Mouse (Mus musculus): ENCODE measurements around the gene Acsbg1. TPM values are rescaled to one million over a fixed set of nuclear protein-coding genes. Genes with fewer than 3 reads are reported as not detected.

Gene Acsbg1
- 57.7 and 68.3 TPM in 2 replicates for polyA plus RNA-seq (2015; fragmentation: Nextera tagmentation; extraction: Ambion mirVana)

GRCm38 (mm10) chr9:54661605-54662377, at the start of gene Acsbg1:
Acsbg1 (minus strand) TSS chr9:54661870.
- 35% methylated on average over 10 of the region's 10 CpGs for WGBS
- TF ChIP-seq EP300 (optimal IDR thresholded peaks at IDR 0.05): no peak
- H3K4me2 ChIP-seq (replicated peaks; ENCODE audit: low read depth): no peak within 1 kb of the TSS
- H3K36me3 ChIP-seq (ENCODE audit: control insufficient read depth, insufficient read depth, low read length): no peaks in the 10 kb centered on the region
- H3K4me3 ChIP-seq (ENCODE audit: low read depth, low read length): no peak within 1 kb of the TSS
- no peak within 1 kb of the TSS for H3K9ac ChIP-seq (ENCODE audit: low read length)
- DNase-seq (ENCODE audit: low spot score) (no peak), ATAC-seq (ENCODE audit: low FRiP score, low TSS enrichment) (no peak)
- no peaks in the 10 kb centered on the region for H3K27me3 ChIP-seq (ENCODE audit: control insufficient read depth, insufficient read depth, low read length)
- H3K4me1 ChIP-seq (replicated peaks; ENCODE audit: control insufficient read depth, insufficient read depth): no peaks in the 10 kb centered on the region
- H3K27ac ChIP-seq (replicated peaks): no peak within 1 kb of the TSS
- H3K9me3 ChIP-seq (ENCODE audit: control insufficient read depth, low read length): no peaks in the 10 kb centered on the region

DNA sequence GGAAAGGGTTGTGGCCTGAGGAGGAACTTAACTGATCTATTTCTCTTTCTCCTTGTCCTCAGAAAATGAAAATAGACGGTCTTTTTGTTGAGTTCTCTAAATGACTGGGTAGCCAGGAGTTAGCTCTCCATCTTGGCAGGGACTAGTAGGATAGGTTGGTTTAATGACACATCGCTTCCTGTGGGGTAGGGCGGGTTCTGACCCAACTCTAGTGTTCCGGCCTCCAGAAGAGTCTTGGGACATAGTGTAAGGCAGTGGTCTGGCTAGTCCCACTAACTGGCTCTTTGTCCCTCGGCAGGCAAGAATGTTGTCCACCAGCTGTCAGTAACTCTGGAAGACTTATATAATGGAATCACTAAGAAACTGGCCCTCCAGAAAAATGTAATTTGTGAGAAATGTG, 46.4 kb upstream of the Acsbg1 start:
- H3K27ac ChIP-seq (replicated peaks): no peak overlapping the region
- WGBS: 89% methylated on average over 5 of the region's 5 CpGs
- no peak overlapping the region for H3K4me2 ChIP-seq (replicated peaks; ENCODE audit: low read depth)
- H3K36me3 ChIP-seq (ENCODE audit: control insufficient read depth, insufficient read depth, low read length): 0 out of 2 replicates have a peak, but pooled peaks cover 3% of the 10 kb centered on the region
- H3K4me3 ChIP-seq (ENCODE audit: low read depth, low read length): no peak overlapping the region
- no peak for DNase-seq (ENCODE audit: low spot score)
- no peak for TF ChIP-seq EP300 (optimal IDR thresholded peaks at IDR 0.05)
- no peak for ATAC-seq (ENCODE audit: low FRiP score, low TSS enrichment)
- no peaks in the 10 kb centered on the region for H3K27me3 ChIP-seq (ENCODE audit: control insufficient read depth, insufficient read depth, low read length)
- no peaks in the 10 kb centered on the region for H3K9me3 ChIP-seq (ENCODE audit: control insufficient read depth, low read length)
- H3K9ac ChIP-seq (ENCODE audit: low read length): no peak overlapping the region
- no peaks in the 10 kb centered on the region for H3K4me1 ChIP-seq (replicated peaks; ENCODE audit: control insufficient read depth, insufficient read depth)

DNA sequence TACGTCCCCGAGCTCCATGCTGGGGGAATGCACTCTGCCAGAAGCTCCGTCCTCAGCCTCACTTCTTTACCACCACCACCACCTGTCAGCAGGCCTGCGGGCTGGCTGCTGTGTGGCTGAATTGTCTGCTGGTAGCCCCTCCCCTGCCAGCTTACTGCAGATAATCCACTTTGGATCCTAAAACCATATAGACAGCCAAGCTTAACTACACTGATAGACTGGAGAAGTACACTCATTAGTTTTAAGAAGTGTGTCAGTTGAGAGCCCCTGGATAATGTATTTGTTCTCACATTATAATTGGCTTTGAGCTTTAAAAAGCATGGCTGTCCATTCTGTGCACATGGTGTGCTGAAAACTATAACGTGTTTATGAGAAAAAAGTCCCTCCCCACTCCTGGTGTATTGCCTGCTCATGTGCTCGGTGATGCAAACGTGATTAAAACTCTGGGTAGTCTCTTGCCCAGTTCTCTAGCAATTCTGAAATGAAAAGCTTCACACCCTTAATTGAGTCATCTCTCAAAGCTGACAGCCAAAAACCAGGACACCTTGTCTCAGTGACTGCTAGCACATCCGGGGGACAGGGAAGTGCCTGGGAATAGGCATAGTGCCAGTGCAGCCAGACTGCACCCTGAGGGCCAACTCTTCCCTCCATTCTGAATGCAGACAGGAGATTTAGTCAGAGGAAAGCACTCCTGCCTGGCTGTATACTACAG, 45.8 kb upstream of the Acsbg1 start:
- no peak for DNase-seq (ENCODE audit: low spot score)
- H3K27ac ChIP-seq (replicated peaks): no peak overlapping the region
- H3K9ac ChIP-seq (ENCODE audit: low read length): no peak overlapping the region
- no peaks in the 10 kb centered on the region for H3K4me1 ChIP-seq (replicated peaks; ENCODE audit: control insufficient read depth, insufficient read depth)
- 62% methylated on average over 8 of the region's 8 CpGs for WGBS
- H3K9me3 ChIP-seq (ENCODE audit: control insufficient read depth, low read length): no peaks in the 10 kb centered on the region
- TF ChIP-seq EP300 (optimal IDR thresholded peaks at IDR 0.05) (no peak), CTCF (IDR thresholded peaks at IDR 0.05; ENCODE audit: low read depth) (no peak)
- no peak overlapping the region for H3K4me3 ChIP-seq (ENCODE audit: low read depth, low read length)
- ATAC-seq (ENCODE audit: low FRiP score, low TSS enrichment): no peak
- 0 out of 2 replicates have a peak, but pooled peaks cover 3% of the 10 kb centered on the region for H3K36me3 ChIP-seq (ENCODE audit: control insufficient read depth, insufficient read depth, low read length)
- no peaks in the 10 kb centered on the region for H3K27me3 ChIP-seq (ENCODE audit: control insufficient read depth, insufficient read depth, low read length)
- no peak overlapping the region for H3K4me2 ChIP-seq (replicated peaks; ENCODE audit: low read depth)

DNA sequence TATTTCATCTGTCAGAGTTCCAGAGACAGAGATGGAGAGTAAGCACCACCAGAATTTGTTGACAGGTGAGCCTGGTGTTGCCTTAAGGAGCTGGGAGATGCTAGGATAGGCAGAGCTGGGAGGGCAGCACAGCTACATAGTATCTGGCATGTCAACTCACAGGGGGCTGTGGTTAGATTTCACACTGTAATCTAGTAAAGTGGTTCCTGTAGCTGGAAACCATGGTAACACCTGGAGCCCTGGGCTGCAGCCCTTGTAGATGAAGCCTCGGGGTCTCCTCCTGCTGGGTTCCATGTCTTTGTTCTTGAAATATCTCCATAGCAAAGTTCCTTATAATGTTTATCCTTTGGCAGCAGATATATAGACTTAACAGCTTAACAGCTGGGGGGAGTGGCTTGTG, 43.9 kb upstream of the Acsbg1 start:
- H3K27me3 ChIP-seq (ENCODE audit: control insufficient read depth, insufficient read depth, low read length): no peaks in the 10 kb centered on the region
- H3K4me2 ChIP-seq (replicated peaks; ENCODE audit: low read depth): no peak overlapping the region
- H3K4me3 ChIP-seq (ENCODE audit: low read depth, low read length): no peak overlapping the region
- no peaks in the 10 kb centered on the region; the same call in 1 of the 2 replicates for H3K4me1 ChIP-seq (replicated peaks; ENCODE audit: control insufficient read depth, insufficient read depth)
- no peak overlapping the region for H3K27ac ChIP-seq (replicated peaks)
- no peak for ATAC-seq (ENCODE audit: low FRiP score, low TSS enrichment)
- no peak overlapping the region for H3K9ac ChIP-seq (ENCODE audit: low read length)
- H3K9me3 ChIP-seq (ENCODE audit: control insufficient read depth, low read length): no peaks in the 10 kb centered on the region
- WGBS: 23% methylated on average over 1 of the region's 1 CpGs
- no peak for DNase-seq (ENCODE audit: low spot score)
- H3K36me3 ChIP-seq (ENCODE audit: control insufficient read depth, insufficient read depth, low read length): no peaks in the 10 kb centered on the region
- no peak for TF ChIP-seq EP300 (optimal IDR thresholded peaks at IDR 0.05)
- TF ChIP-seq CTCF (IDR thresholded peaks at IDR 0.05; ENCODE audit: low read depth): no peak

DNA sequence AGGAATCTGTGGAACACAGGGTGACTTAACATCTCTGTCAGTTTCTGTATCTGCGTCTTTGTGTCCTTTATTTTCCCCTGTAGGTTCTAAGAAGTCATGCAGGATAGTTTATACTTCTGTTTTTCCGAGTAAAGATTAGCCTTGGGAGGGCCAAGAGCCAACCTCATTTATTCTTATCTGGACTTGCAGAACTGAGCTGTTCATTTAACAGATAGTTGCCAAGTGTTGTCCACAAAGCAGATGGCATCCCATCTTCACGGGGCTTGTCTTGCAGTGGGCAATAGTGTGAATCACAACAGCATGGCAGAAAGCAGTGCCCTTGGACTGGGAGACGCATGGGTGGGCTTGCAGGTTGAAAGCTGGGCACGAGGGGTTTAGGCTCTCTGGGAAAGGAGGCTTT, 42.7 kb upstream of the Acsbg1 start:
- Histone ChIP-seq H3K4me3 (ENCODE audit: low read depth, low read length) (no peak overlapping the region), H3K36me3 (ENCODE audit: control insufficient read depth, insufficient read depth, low read length) (no peaks in the 10 kb centered on the region), H3K27ac (replicated peaks) (no peak overlapping the region), H3K9ac (ENCODE audit: low read length) (no peak overlapping the region), H3K9me3 (ENCODE audit: control insufficient read depth, low read length) (no peaks in the 10 kb centered on the region), H3K4me2 (replicated peaks; ENCODE audit: low read depth) (no peak overlapping the region), H3K27me3 (ENCODE audit: control insufficient read depth, insufficient read depth, low read length) (no peaks in the 10 kb centered on the region), H3K4me1 (replicated peaks; ENCODE audit: control insufficient read depth, insufficient read depth) (peaks cover 2% of the 10 kb centered on the region; the same call in 1 of the 2 replicates)
- TF ChIP-seq EP300 (optimal IDR thresholded peaks at IDR 0.05) (no peak), CTCF (IDR thresholded peaks at IDR 0.05; ENCODE audit: low read depth) (no peak)
- ATAC-seq (ENCODE audit: low FRiP score, low TSS enrichment) (no peak), DNase-seq (ENCODE audit: low spot score) (no peak)
- 66% methylated on average over 5 of the region's 5 CpGs for WGBS

- no peaks in the 10 kb centered on the region for H3K9me3 ChIP-seq (ENCODE audit: control insufficient read depth, low read length)
- H3K4me2 ChIP-seq (replicated peaks; ENCODE audit: low read depth): no peak overlapping the region
- TF ChIP-seq EP300 (optimal IDR thresholded peaks at IDR 0.05) (no peak), CTCF (IDR thresholded peaks at IDR 0.05; ENCODE audit: low read depth) (no peak)
- H3K4me3 ChIP-seq (ENCODE audit: low read depth, low read length): no peak overlapping the region
- H3K27ac ChIP-seq (replicated peaks): no peak overlapping the region
- H3K9ac ChIP-seq (ENCODE audit: low read length): no peak overlapping the region
- DNase-seq (ENCODE audit: low spot score) (no peak), ATAC-seq (ENCODE audit: low FRiP score, low TSS enrichment) (no peak)
- no peaks in the 10 kb centered on the region for H3K27me3 ChIP-seq (ENCODE audit: control insufficient read depth, insufficient read depth, low read length)
- peaks cover 2% of the 10 kb centered on the region for H3K4me1 ChIP-seq (replicated peaks; ENCODE audit: control insufficient read depth, insufficient read depth)
- 87% methylated on average over 2 of the region's 2 CpGs for WGBS
- H3K36me3 ChIP-seq (ENCODE audit: control insufficient read depth, insufficient read depth, low read length): no peaks in the 10 kb centered on the region
These were observed 40.9 kb upstream of the Acsbg1 start for GRCm38 (mm10) chr9:54702581-54702980.

Data from stomach, postnatal 0 days (tissue).